Mouse (Mus musculus) heart, embryonic 13.5 days (tissue): ENCODE results near the gene Trappc10. TPM values are rescaled to one million over a fixed set of nuclear protein-coding genes. Genes with fewer than 3 reads are reported as not detected.

Source experiments
- ATAC-seq: fragments of 200-750 bp; cut with Nextera tagmentation; 2 replicates; pipeline ENCODE4 v1.8.0; 2017; ENCODE audit warnings: moderate TSS enrichment; ENCODE audit not compliant: insufficient number of reproducible peaks, low FRiP score, low TSS enrichment; ENCODE audit errors: extremely low read depth
- H3K27ac ChIP-seq: fragments of 300-500 bp; sonication (generic); replicated peaks from 2 replicates; pipeline ENCODE4 v1.5.1; 2015; ENCODE audit warnings: moderate library complexity, mild to moderate bottlenecking, inconsistent platforms
- H3K27me3 ChIP-seq: fragments of 300-500 bp; sonication (generic); replicated peaks from 2 replicates; pipeline ENCODE4 v1.6.1; 2015; ENCODE audit warnings: mild to moderate bottlenecking, inconsistent platforms
- H3K36me3 ChIP-seq: fragments of 300-500 bp; sonication (generic); 2 replicates; pipeline ENCODE4 v1.6.1; 2015; ENCODE audit warnings: mild to moderate bottlenecking, inconsistent platforms
- H3K4me1 ChIP-seq: fragments of 300-500 bp; sonication (generic); 2 replicates; pipeline ENCODE4 v1.6.1; 2015; ENCODE audit warnings: inconsistent platforms
- H3K4me2 ChIP-seq: fragments of 300-500 bp; sonication (generic); 2 replicates; pipeline ENCODE4 v1.6.1; 2015; ENCODE audit warnings: inconsistent platforms, mild to moderate bottlenecking, moderate library complexity
- H3K4me3 ChIP-seq: fragments of 300-500 bp; sonication (generic); 2 replicates; pipeline ENCODE4 v1.5.1; 2015; ENCODE audit warnings: moderate library complexity, mild to moderate bottlenecking, inconsistent platforms
- H3K9ac ChIP-seq: fragments of 300-500 bp; sonication (generic); 2 replicates; pipeline ENCODE4 v1.6.1; 2015; ENCODE audit warnings: inconsistent platforms, mild to moderate bottlenecking, moderate library complexity
- H3K9me3 ChIP-seq: fragments of 300-500 bp; sonication (generic); 2 replicates; pipeline ENCODE4 v1.6.1; 2016; ENCODE audit warnings: inconsistent platforms
- WGBS: fragments of 180-500 bp; shearing (Covaris S2); methylation state at CpG from one replicate; pipeline ENCODE4 v1.1.7; 2015; ENCODE audit warnings: mixed read lengths; 5-methylcytosine and 5-hydroxymethylcytosine counted together
- polyA plus RNA-seq: library from polyadenylated mRNA; unstranded; fragments of >200 nt; fragmentation: Nextera tagmentation; extraction: Ambion mirVana; gene quantifications from 2 replicates; pipeline ENCODE4 v1.2.1, GENCODE M21; 2015

The Trappc10 gene
- polyA plus RNA-seq, 1 experiment from 2014 or later = 11.1 TPM

- peaks cover 86% of the 10 kb centered on the region for H3K36me3 ChIP-seq
- no peaks in the 10 kb centered on the region for H3K4me1 ChIP-seq
- ATAC-seq = no peak
- H3K4me2 ChIP-seq = no peak overlapping the region
- no peak overlapping the region for H3K4me3 ChIP-seq
- H3K27ac ChIP-seq = no peak overlapping the region
- H3K9ac ChIP-seq = no peak overlapping the region
- no peaks in the 10 kb centered on the region for H3K9me3 ChIP-seq
- WGBS = 78% methylated on average over 9 of the region's 9 CpGs
- no peaks in the 10 kb centered on the region for H3K27me3 ChIP-seq
These were observed 36.0 kb upstream of the Trappc10 start for GRCm38 (mm10) chr10:78280486-78280885.

- Histone ChIP-seq H3K36me3 (peaks cover 86% of the 10 kb centered on the region), H3K9me3 (no peaks in the 10 kb centered on the region), H3K4me3 (no peak overlapping the region), H3K27me3 (no peaks in the 10 kb centered on the region), H3K27ac (no peak overlapping the region), H3K4me2 (no peak overlapping the region), H3K4me1 (no peaks in the 10 kb centered on the region), H3K9ac (no peak overlapping the region)
- 56% methylated on average over 8 of the region's 8 CpGs for WGBS
- no peak for ATAC-seq
These were observed 34.8 kb upstream of the Trappc10 start for GRCm38 (mm10) chr10:78279210-78279609.

- no peaks in the 10 kb centered on the region for H3K27me3 ChIP-seq
- 70% methylated on average over 3 of the region's 3 CpGs for WGBS
- ATAC-seq = no peak
- H3K9me3 ChIP-seq = no peaks in the 10 kb centered on the region
- H3K4me1 ChIP-seq = peaks cover 10% of the 10 kb centered on the region
- peaks cover 82% of the 10 kb centered on the region for H3K36me3 ChIP-seq
- H3K4me3 ChIP-seq = no peak overlapping the region
- no peak overlapping the region for H3K9ac ChIP-seq
- no peak overlapping the region for H3K4me2 ChIP-seq
- H3K27ac ChIP-seq = no peak overlapping the region
These were observed 33.4 kb upstream of the Trappc10 start for GRCm38 (mm10) chr10:78277835-78278234.

- Histone ChIP-seq H3K27me3 (no peaks in the 10 kb centered on the region), H3K4me1 (peaks cover 19% of the 10 kb centered on the region), H3K9me3 (no peaks in the 10 kb centered on the region), H3K36me3 (peaks cover 76% of the 10 kb centered on the region), H3K4me3 (no peak overlapping the region), H3K9ac (no peak overlapping the region), H3K27ac (no peak overlapping the region), H3K4me2 (no peak overlapping the region)
- no peak for ATAC-seq
- 96% methylated on average over 4 of the region's 4 CpGs for WGBS
These were observed 31.8 kb upstream of the Trappc10 start for GRCm38 (mm10) chr10:78276242-78276641.

GRCm38 (mm10) chr10:78272932-78273331, 28.5 kb upstream of the Trappc10 start:
- peak overlapping the region; percentile 42 for H3K27ac ChIP-seq
- peaks cover 19% of the 10 kb centered on the region for H3K4me1 ChIP-seq
- H3K9ac ChIP-seq = peak overlapping the region; percentile 48
- no peaks in the 10 kb centered on the region for H3K9me3 ChIP-seq
- H3K4me3 ChIP-seq = no peak overlapping the region
- peaks cover 62% of the 10 kb centered on the region for H3K36me3 ChIP-seq
- H3K4me2 ChIP-seq = peak overlapping the region; percentile 31
- WGBS = 19% methylated on average over 8 of the region's 9 CpGs
- H3K27me3 ChIP-seq = no peaks in the 10 kb centered on the region
- no peak for ATAC-seq

- Histone ChIP-seq H3K36me3 (peaks cover 7% of the 10 kb centered on the region; the same call in 1 of the 2 replicates), H3K27me3 (no peaks in the 10 kb centered on the region), H3K4me2 (no peak overlapping the region), H3K9ac (no peak overlapping the region), H3K9me3 (no peaks in the 10 kb centered on the region), H3K27ac (no peak overlapping the region), H3K4me3 (no peak overlapping the region), H3K4me1 (no peaks in the 10 kb centered on the region)
- 54% methylated on average over 3 of the region's 3 CpGs for WGBS
- ATAC-seq = no peak
These were observed 21.4 kb upstream of the Trappc10 start for GRCm38 (mm10) chr10:78265881-78266280.

GRCm38 (mm10) chr10:78264735-78265134, 20.3 kb upstream of the Trappc10 start:
- H3K36me3 ChIP-seq = no peaks in the 10 kb centered on the region
- no peak overlapping the region for H3K4me3 ChIP-seq
- no peak overlapping the region for H3K27ac ChIP-seq
- H3K9ac ChIP-seq = no peak overlapping the region
- H3K9me3 ChIP-seq = no peaks in the 10 kb centered on the region
- H3K27me3 ChIP-seq = no peaks in the 10 kb centered on the region
- 67% methylated on average over 3 of the region's 3 CpGs for WGBS
- ATAC-seq = no peak
- no peaks in the 10 kb centered on the region; the same call in 1 of the 2 replicates for H3K4me1 ChIP-seq
- no peak overlapping the region for H3K4me2 ChIP-seq

GRCm38 (mm10) chr10:78260916-78261650, 16.6 kb upstream of the Trappc10 start:
- Histone ChIP-seq H3K9ac (no peak overlapping the region), H3K4me2 (no peak overlapping the region), H3K9me3 (no peaks in the 10 kb centered on the region), H3K36me3 (no peaks in the 10 kb centered on the region), H3K27me3 (no peaks in the 10 kb centered on the region; the same call in 1 of the 2 replicates), H3K4me3 (no peak overlapping the region), H3K4me1 (peaks cover under 1% of the 10 kb centered on the region; the same call in 1 of the 2 replicates), H3K27ac (no peak overlapping the region)
- no peak for ATAC-seq
- WGBS = 60% methylated on average over 7 of the region's 7 CpGs

GRCm38 (mm10) chr10:78260322-78260721, 15.9 kb upstream of the Trappc10 start:
- Histone ChIP-seq H3K9ac (peak overlapping the region; percentile 37; the same call in 1 of the 2 replicates), H3K27me3 (no peaks in the 10 kb centered on the region; the same call in 1 of the 2 replicates), H3K4me1 (peaks cover 8% of the 10 kb centered on the region; the same call in 1 of the 2 replicates), H3K4me2 (no peak overlapping the region), H3K36me3 (no peaks in the 10 kb centered on the region), H3K27ac (no peak overlapping the region), H3K4me3 (no peak overlapping the region), H3K9me3 (no peaks in the 10 kb centered on the region)
- 22% methylated on average over 5 of the region's 5 CpGs for WGBS
- ATAC-seq = no peak

GRCm38 (mm10) chr10:78259702-78260101, 15.3 kb upstream of the Trappc10 start:
- Histone ChIP-seq H3K27ac (no peak overlapping the region), H3K27me3 (no peaks in the 10 kb centered on the region; the same call in 1 of the 2 replicates), H3K9ac (no peak overlapping the region), H3K4me1 (peaks cover 9% of the 10 kb centered on the region; the same call in 1 of the 2 replicates), H3K4me3 (no peak overlapping the region), H3K4me2 (no peak overlapping the region), H3K9me3 (no peaks in the 10 kb centered on the region), H3K36me3 (no peaks in the 10 kb centered on the region)
- no peak for ATAC-seq
- 53% methylated on average over 6 of the region's 6 CpGs for WGBS

GRCm38 (mm10) chr10:78259230-78259629, 14.8 kb upstream of the Trappc10 start:
- Histone ChIP-seq H3K27ac (no peak overlapping the region), H3K4me1 (peaks cover 9% of the 10 kb centered on the region; the same call in 1 of the 2 replicates), H3K4me3 (no peak overlapping the region), H3K4me2 (no peak overlapping the region), H3K27me3 (no peaks in the 10 kb centered on the region; the same call in 1 of the 2 replicates), H3K9ac (no peak overlapping the region), H3K36me3 (no peaks in the 10 kb centered on the region), H3K9me3 (no peaks in the 10 kb centered on the region)
- no peak for ATAC-seq
- WGBS = 75% methylated on average over 5 of the region's 5 CpGs
